Mouse (Mus musculus): Measurements from ENCODE around the gene Zfp507. TPM values are rescaled to one million over a fixed set of nuclear protein-coding genes. Genes with fewer than 3 reads are reported as not detected.

Zfp507 gene
- polyA plus RNA-seq, 1 experiment: 30.4 TPM

DNA sequence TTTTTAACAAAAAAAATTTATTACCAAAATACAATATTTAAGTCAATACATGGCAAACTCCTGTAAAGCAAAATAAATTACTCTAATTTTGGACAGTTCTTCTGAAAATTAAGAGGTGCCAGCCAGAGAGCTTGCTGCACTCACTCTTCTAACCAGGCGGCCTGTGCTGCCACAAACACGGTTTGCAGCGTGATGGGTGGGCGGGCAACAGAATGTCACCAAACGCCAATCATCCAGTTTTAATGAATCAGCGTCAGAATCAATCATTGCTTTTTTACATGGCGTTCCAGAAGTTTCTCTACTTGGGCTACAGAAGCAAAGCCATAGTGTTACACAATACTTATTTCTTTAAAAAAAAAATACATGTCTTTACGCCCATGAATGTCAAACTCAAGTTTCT, 30.5 kb downstream of the Zfp507 start:
- H3K9me3 ChIP-seq (replicated peaks; ENCODE audit: control insufficient read depth, insufficient read depth, low read length, poor library complexity, severe bottlenecking): no peaks in the 10 kb centered on the region
- H3K4me1 ChIP-seq (ENCODE audit: control insufficient read depth, insufficient read depth, low read length): no peaks in the 10 kb centered on the region
- H3K36me3 ChIP-seq (ENCODE audit: control insufficient read depth, insufficient read depth, low read length, poor library complexity, severe bottlenecking): peaks cover 16% of the 10 kb centered on the region
- no peak overlapping the region for H3K9ac ChIP-seq (ENCODE audit: low read depth, poor library complexity, severe bottlenecking)
- no peak for TF ChIP-seq POLR2A (IDR thresholded peaks at IDR 0.05; ENCODE audit: insufficient read depth, low read length)
- TF ChIP-seq EP300 (IDR thresholded peaks at IDR 0.05; ENCODE audit: insufficient read depth, low read depth, low read length): no peak
- no peak for TF ChIP-seq CTCF (IDR thresholded peaks at IDR 0.05; ENCODE audit: low read depth, low read length)
- no peaks in the 10 kb centered on the region for H3K27me3 ChIP-seq (ENCODE audit: control insufficient read depth, insufficient read depth, low read length, poor library complexity, severe bottlenecking)
- no peak overlapping the region for H3K4me3 ChIP-seq (ENCODE audit: low read depth, low read length)
- no peak overlapping the region for H3K27ac ChIP-seq (ENCODE audit: insufficient read depth, low read length)

DNA sequence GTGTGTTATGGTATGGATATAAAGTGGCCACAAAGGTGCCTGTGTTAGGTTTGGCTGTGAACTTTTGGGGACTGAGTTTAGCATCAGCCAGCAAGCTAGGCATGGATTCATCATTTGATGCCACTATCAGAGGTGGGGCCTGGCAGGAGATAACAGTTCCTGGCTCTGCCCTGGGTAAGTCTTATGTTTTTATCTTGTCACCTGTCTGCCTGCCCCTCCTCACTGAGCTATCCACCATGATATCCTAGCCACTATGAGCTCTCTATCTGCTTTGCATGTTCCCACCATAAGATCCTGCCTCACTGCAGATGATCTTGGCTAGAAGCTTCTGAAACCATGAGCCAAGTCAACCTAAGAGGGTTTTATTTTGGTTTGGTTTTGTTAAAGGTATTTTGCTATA, 31.7 kb downstream of the Zfp507 start:
- H3K9ac ChIP-seq (ENCODE audit: low read depth, poor library complexity, severe bottlenecking): no peak overlapping the region
- H3K9me3 ChIP-seq (replicated peaks; ENCODE audit: control insufficient read depth, insufficient read depth, low read length, poor library complexity, severe bottlenecking): no peaks in the 10 kb centered on the region
- H3K4me3 ChIP-seq (ENCODE audit: low read depth, low read length): no peak overlapping the region
- H3K27me3 ChIP-seq (ENCODE audit: control insufficient read depth, insufficient read depth, low read length, poor library complexity, severe bottlenecking): no peaks in the 10 kb centered on the region
- TF ChIP-seq POLR2A (IDR thresholded peaks at IDR 0.05; ENCODE audit: insufficient read depth, low read length): no peak
- no peak for TF ChIP-seq EP300 (IDR thresholded peaks at IDR 0.05; ENCODE audit: insufficient read depth, low read depth, low read length)
- TF ChIP-seq CTCF (IDR thresholded peaks at IDR 0.05; ENCODE audit: low read depth, low read length): no peak
- peaks cover 14% of the 10 kb centered on the region for H3K36me3 ChIP-seq (ENCODE audit: control insufficient read depth, insufficient read depth, low read length, poor library complexity, severe bottlenecking)
- no peak overlapping the region for H3K27ac ChIP-seq (ENCODE audit: insufficient read depth, low read length)
- H3K4me1 ChIP-seq (ENCODE audit: control insufficient read depth, insufficient read depth, low read length): no peaks in the 10 kb centered on the region

DNA sequence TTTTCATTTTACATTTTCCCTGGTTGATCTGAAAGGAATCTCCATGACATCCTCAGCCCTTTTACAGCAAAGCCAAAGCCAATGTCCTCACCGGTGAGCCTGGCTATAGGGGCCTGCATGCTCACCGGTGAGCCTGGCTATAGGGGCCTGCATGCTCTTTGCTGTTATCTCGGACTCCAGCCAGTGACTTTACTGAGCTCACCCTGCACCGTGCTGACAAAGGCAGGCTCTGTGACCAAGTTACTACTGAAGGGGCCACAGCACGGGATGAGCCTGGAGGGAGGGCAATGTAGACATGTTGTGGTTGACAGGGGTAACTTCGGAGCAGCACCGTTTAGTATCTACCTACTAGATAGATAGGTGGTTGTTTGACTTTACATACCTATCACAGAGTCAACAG, 32.7 kb downstream of the Zfp507 start:
- Histone ChIP-seq H3K9ac (ENCODE audit: low read depth, poor library complexity, severe bottlenecking) (no peak overlapping the region), H3K9me3 (replicated peaks; ENCODE audit: control insufficient read depth, insufficient read depth, low read length, poor library complexity, severe bottlenecking) (no peaks in the 10 kb centered on the region), H3K27me3 (ENCODE audit: control insufficient read depth, insufficient read depth, low read length, poor library complexity, severe bottlenecking) (no peaks in the 10 kb centered on the region), H3K4me3 (ENCODE audit: low read depth, low read length) (no peak overlapping the region), H3K4me1 (ENCODE audit: control insufficient read depth, insufficient read depth, low read length) (no peaks in the 10 kb centered on the region), H3K27ac (ENCODE audit: insufficient read depth, low read length) (no peak overlapping the region), H3K36me3 (ENCODE audit: control insufficient read depth, insufficient read depth, low read length, poor library complexity, severe bottlenecking) (peaks cover 12% of the 10 kb centered on the region)
- TF ChIP-seq CTCF (IDR thresholded peaks at IDR 0.05; ENCODE audit: low read depth, low read length) (no peak), POLR2A (IDR thresholded peaks at IDR 0.05; ENCODE audit: insufficient read depth, low read length) (no peak), EP300 (IDR thresholded peaks at IDR 0.05; ENCODE audit: insufficient read depth, low read depth, low read length) (no peak)

DNA sequence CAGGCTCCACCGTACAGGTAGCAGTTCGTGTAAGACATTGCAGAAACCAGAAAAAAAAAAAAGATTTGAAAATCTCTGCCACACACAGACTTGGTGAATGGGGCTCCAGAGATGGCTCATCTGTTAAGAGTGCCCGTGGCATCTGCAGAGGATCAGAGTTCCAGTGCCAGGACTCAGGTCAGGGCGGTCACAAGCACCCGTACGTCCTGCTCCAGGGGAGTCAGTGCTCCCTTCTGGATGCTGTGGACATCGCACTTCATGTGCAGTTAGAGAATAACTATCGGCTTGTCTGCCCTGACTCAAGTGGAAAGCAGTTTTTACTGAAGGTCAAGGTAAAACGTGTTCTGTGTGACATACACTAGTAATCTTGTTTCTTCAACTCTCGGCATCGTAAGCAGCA, 38.3 kb downstream of the Zfp507 start:
- TF ChIP-seq EP300 (IDR thresholded peaks at IDR 0.05; ENCODE audit: insufficient read depth, low read depth, low read length) (no peak), POLR2A (IDR thresholded peaks at IDR 0.05; ENCODE audit: insufficient read depth, low read length) (no peak), CTCF (IDR thresholded peaks at IDR 0.05; ENCODE audit: low read depth, low read length) (no peak)
- Histone ChIP-seq H3K4me1 (ENCODE audit: control insufficient read depth, insufficient read depth, low read length) (no peaks in the 10 kb centered on the region), H3K36me3 (ENCODE audit: control insufficient read depth, insufficient read depth, low read length, poor library complexity, severe bottlenecking) (no peaks in the 10 kb centered on the region), H3K9me3 (replicated peaks; ENCODE audit: control insufficient read depth, insufficient read depth, low read length, poor library complexity, severe bottlenecking) (no peaks in the 10 kb centered on the region; the same call in 1 of the 2 replicates), H3K4me3 (ENCODE audit: low read depth, low read length) (no peak overlapping the region), H3K27ac (ENCODE audit: insufficient read depth, low read length) (no peak overlapping the region), H3K9ac (ENCODE audit: low read depth, poor library complexity, severe bottlenecking) (no peak overlapping the region), H3K27me3 (ENCODE audit: control insufficient read depth, insufficient read depth, low read length, poor library complexity, severe bottlenecking) (no peaks in the 10 kb centered on the region)

DNA sequence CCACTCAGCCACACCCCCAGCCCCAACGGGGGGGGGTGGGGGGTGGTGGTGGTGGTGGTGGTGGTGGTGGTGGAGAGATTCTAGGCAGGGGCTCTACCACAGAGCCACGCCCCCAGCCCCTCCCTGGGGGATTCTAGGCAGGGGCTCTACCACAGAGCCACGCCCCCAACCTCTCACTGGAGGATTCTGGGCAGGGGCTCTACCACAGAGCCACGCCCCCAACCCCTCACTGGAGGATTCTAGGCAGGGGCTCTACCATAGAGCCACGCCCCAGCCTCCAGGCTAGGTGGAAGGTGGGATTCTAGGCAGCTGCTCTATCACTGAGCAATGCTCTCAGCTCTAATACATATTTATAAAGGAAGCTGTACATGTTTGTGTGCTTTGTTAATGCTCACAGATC, 41.0 kb downstream of the Zfp507 start:
- no peak for TF ChIP-seq CTCF (IDR thresholded peaks at IDR 0.05; ENCODE audit: low read depth, low read length)
- no peak for TF ChIP-seq POLR2A (IDR thresholded peaks at IDR 0.05; ENCODE audit: insufficient read depth, low read length)
- no peak for TF ChIP-seq EP300 (IDR thresholded peaks at IDR 0.05; ENCODE audit: insufficient read depth, low read depth, low read length)
- H3K36me3 ChIP-seq (ENCODE audit: control insufficient read depth, insufficient read depth, low read length, poor library complexity, severe bottlenecking): no peaks in the 10 kb centered on the region
- no peak overlapping the region for H3K4me3 ChIP-seq (ENCODE audit: low read depth, low read length)
- H3K27ac ChIP-seq (ENCODE audit: insufficient read depth, low read length): no peak overlapping the region
- H3K4me1 ChIP-seq (ENCODE audit: control insufficient read depth, insufficient read depth, low read length): no peaks in the 10 kb centered on the region
- no peak overlapping the region for H3K9ac ChIP-seq (ENCODE audit: low read depth, poor library complexity, severe bottlenecking)
- no peaks in the 10 kb centered on the region for H3K27me3 ChIP-seq (ENCODE audit: control insufficient read depth, insufficient read depth, low read length, poor library complexity, severe bottlenecking)
- H3K9me3 ChIP-seq (replicated peaks; ENCODE audit: control insufficient read depth, insufficient read depth, low read length, poor library complexity, severe bottlenecking): no peaks in the 10 kb centered on the region; the same call in 1 of the 2 replicates

DNA sequence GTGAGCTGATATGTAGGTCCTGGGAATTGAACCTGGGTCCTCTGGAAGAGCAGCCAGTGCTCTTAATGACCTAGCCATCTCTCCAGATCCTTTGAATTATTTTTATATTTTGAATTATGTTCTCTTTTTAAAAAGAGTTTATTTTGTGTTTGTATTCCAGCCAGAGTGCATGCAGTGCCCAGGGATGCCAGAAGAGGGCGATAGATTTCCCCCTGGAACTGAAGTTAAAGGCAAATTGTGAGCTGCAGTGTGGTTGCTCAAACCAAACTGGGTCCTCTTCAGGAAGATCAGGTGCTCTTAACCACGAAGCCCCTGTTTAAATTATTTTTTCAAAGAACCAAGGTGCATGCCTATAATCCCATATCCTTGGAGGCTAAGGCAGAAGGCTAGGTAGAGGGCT, 43.2 kb downstream of the Zfp507 start:
- TF ChIP-seq CTCF (IDR thresholded peaks at IDR 0.05; ENCODE audit: low read depth, low read length) (peak; percentile 63), EP300 (IDR thresholded peaks at IDR 0.05; ENCODE audit: insufficient read depth, low read depth, low read length) (no peak), POLR2A (IDR thresholded peaks at IDR 0.05; ENCODE audit: insufficient read depth, low read length) (no peak)
- H3K9me3 ChIP-seq (replicated peaks; ENCODE audit: control insufficient read depth, insufficient read depth, low read length, poor library complexity, severe bottlenecking): no peaks in the 10 kb centered on the region; the same call in 1 of the 2 replicates
- no peaks in the 10 kb centered on the region for H3K27me3 ChIP-seq (ENCODE audit: control insufficient read depth, insufficient read depth, low read length, poor library complexity, severe bottlenecking)
- no peak overlapping the region for H3K27ac ChIP-seq (ENCODE audit: insufficient read depth, low read length)
- no peak overlapping the region for H3K9ac ChIP-seq (ENCODE audit: low read depth, poor library complexity, severe bottlenecking)
- H3K36me3 ChIP-seq (ENCODE audit: control insufficient read depth, insufficient read depth, low read length, poor library complexity, severe bottlenecking): no peaks in the 10 kb centered on the region
- no peak overlapping the region for H3K4me3 ChIP-seq (ENCODE audit: low read depth, low read length)
- no peaks in the 10 kb centered on the region for H3K4me1 ChIP-seq (ENCODE audit: control insufficient read depth, insufficient read depth, low read length)
